24 mouse cellular contexts compared by ENCODE assay signal in genomic region chr1:157462336-157462735, GRCm38 (mm10). TPM values are rescaled to one million over a fixed set of nuclear protein-coding genes. Genes with fewer than 3 reads are reported as not detected.
DNase-seq lines count a peak whose midpoint lies in the region; ATAC-seq lines count a peak whose summit lies in the region.
"Had no signal": no experiment of that assay in that cellular context is flagged by ENCODE, and none has a peak within 500 bp of the region (broad histone marks: within the 10 kb centered on the region; RNA-seq: fewer than 3 reads in every experiment).

No protein-coding gene starts in this region.

- H3K4me3 ChIP-seq in embryonic facial prominence, embryonic 10.5 days, result no peak overlapping the region
- no peak overlapping the region for H3K4me3 ChIP-seq in embryonic facial prominence, embryonic 15.5 days (replicated peaks)
- H3K4me3 ChIP-seq in stomach, embryonic 16.5 days (replicated peaks; ENCODE audit: low read length), result no peak overlapping the region
- H3K4me3 ChIP-seq: embryonic facial prominence, embryonic 13.5 days; erythroblast, embryonic 14.5 days; forebrain, embryonic 10.5 days; forebrain, embryonic 12.5 days had no signal

- peaks cover 17% of the 10 kb centered on the region for H3K4me1 ChIP-seq in embryonic facial prominence, embryonic 10.5 days
- H3K4me1 ChIP-seq in embryonic facial prominence, embryonic 15.5 days, result peaks cover 4% of the 10 kb centered on the region; the same call in 1 of the 2 replicates
- H3K4me1 ChIP-seq in stomach, embryonic 16.5 days (ENCODE audit: control insufficient read depth, insufficient read depth, low read length), result 0 out of 2 replicates have a peak, but pooled peaks cover 6% of the 10 kb centered on the region

- no peaks in the 10 kb centered on the region for H3K36me3 ChIP-seq in embryonic facial prominence, embryonic 10.5 days (replicated peaks)
- H3K36me3 ChIP-seq in embryonic facial prominence, embryonic 15.5 days, result no peaks in the 10 kb centered on the region
- no peaks in the 10 kb centered on the region for H3K36me3 ChIP-seq in stomach, embryonic 16.5 days (ENCODE audit: control insufficient read depth, insufficient read depth, low read length)
- H3K36me3 ChIP-seq: embryonic facial prominence, embryonic 13.5 days; forebrain, embryonic 10.5 days; forebrain, embryonic 12.5 days had no signal

- H3K27ac ChIP-seq in embryonic facial prominence, embryonic 10.5 days (replicated peaks), result no peak overlapping the region
- H3K27ac ChIP-seq in embryonic facial prominence, embryonic 15.5 days (replicated peaks), result no peak overlapping the region
- peak overlapping the region; percentile 52 for H3K27ac ChIP-seq in stomach, embryonic 16.5 days (ENCODE audit: low read length)
- H3K27ac ChIP-seq: embryonic facial prominence, embryonic 13.5 days; forebrain, embryonic 10.5 days; forebrain, embryonic 12.5 days had no signal

- no peaks in the 10 kb centered on the region for H3K27me3 ChIP-seq in embryonic facial prominence, embryonic 10.5 days (replicated peaks; ENCODE audit: low read depth, poor library complexity, severe bottlenecking)
- no peaks in the 10 kb centered on the region for H3K27me3 ChIP-seq in embryonic facial prominence, embryonic 15.5 days
- no peaks in the 10 kb centered on the region for H3K27me3 ChIP-seq in stomach, embryonic 16.5 days (ENCODE audit: control insufficient read depth, insufficient read depth, low read length)
- H3K27me3 ChIP-seq: embryonic facial prominence, embryonic 13.5 days; Patski had no signal

- H3K9ac ChIP-seq in embryonic facial prominence, embryonic 15.5 days, result no peak overlapping the region
- no peak overlapping the region for H3K9ac ChIP-seq in stomach, embryonic 16.5 days (ENCODE audit: low read length)
- H3K9ac ChIP-seq: embryonic facial prominence, embryonic 13.5 days; forebrain, embryonic 12.5 days; forebrain, postnatal 0 days had no signal

- no peaks in the 10 kb centered on the region for H3K9me3 ChIP-seq in embryonic facial prominence, embryonic 10.5 days
- no peaks in the 10 kb centered on the region for H3K9me3 ChIP-seq in embryonic facial prominence, embryonic 15.5 days (replicated peaks)
- no peaks in the 10 kb centered on the region for H3K9me3 ChIP-seq in stomach, embryonic 16.5 days (replicated peaks; ENCODE audit: control insufficient read depth, low read length)
- H3K9me3 ChIP-seq: embryonic facial prominence, embryonic 13.5 days; forebrain, embryonic 10.5 days; forebrain, embryonic 12.5 days had no signal

- H3K4me2 ChIP-seq in embryonic facial prominence, embryonic 15.5 days (replicated peaks), result no peak overlapping the region
- H3K4me2 ChIP-seq in stomach, embryonic 16.5 days (ENCODE audit: low read depth, low read length), result no peak overlapping the region
- H3K4me2 ChIP-seq: embryonic facial prominence, embryonic 13.5 days; forebrain, embryonic 12.5 days had no signal

- peak; percentile 84 for DNase-seq in MN1 (ENCODE audit: low spot score)
- DNase-seq in embryonic facial prominence, embryonic 10.5 days (ENCODE audit: low spot score), result peak; percentile 30
- DNase-seq in thymus, postnatal 0 days (ENCODE audit: low spot score), result no peak
- DNase-seq in layer of hippocampus, postnatal 10 days (ENCODE audit: low spot score in 2 of 2), result no peak
- DNase-seq in right cerebral cortex, postnatal 36 days (ENCODE audit: low spot score in 2 of 2), result no peak
- no peak for DNase-seq in urinary bladder, postnatal 36 days (ENCODE audit: low spot score in 2 of 2)
- DNase-seq: adrenal gland, adult 8-10 months; adrenal gland, postnatal 14 days; adrenal gland, postnatal 36 days; cerebellum, adult 11-12 months; cerebellum, adult 2 months; cerebellum, adult 9-10 months; cerebellum, postnatal 10 days; cerebellum, postnatal 25 days; forebrain, postnatal 0 days had no signal

- 61% methylated on average over 3 of the region's 3 CpGs for WGBS in embryonic facial prominence, embryonic 10.5 days
- 53% methylated on average over 3 of the region's 3 CpGs for WGBS in embryonic facial prominence, embryonic 15.5 days
- WGBS in stomach, embryonic 16.5 days, result 40% methylated on average over 3 of the region's 3 CpGs

- peak; percentile 58; the same call in 1 of the 2 replicates for ATAC-seq in embryonic facial prominence, embryonic 15.5 days (ENCODE audit: insufficient number of reproducible peaks, low FRiP score, low TSS enrichment, low read depth)
- ATAC-seq in stomach, embryonic 16.5 days (ENCODE audit: insufficient read depth, low FRiP score), result peak; percentile 24; the same call in 1 of the 2 replicates
- ATAC-seq: activated CD4-positive, CD25-positive, alpha-beta regulatory T cell, adult 4 months; forebrain, embryonic 14.5 days; forebrain, postnatal 0 days; Patski had no signal

RNA-seq across cellular contexts. Expression of gene Cryzl2, which starts 4.0 kb away (rescaled TPM):
- 5.4 and 8.1 TPM in 2 replicates for polyA plus RNA-seq in embryonic facial prominence, embryonic 10.5 days (2016; fragmentation: Nextera tagmentation; extraction: Ambion mirVana)
- polyA plus RNA-seq in embryonic facial prominence, embryonic 15.5 days (2015; fragmentation: Nextera tagmentation; extraction: Ambion mirVana), result 14.1 and 14.2 TPM in 2 replicates
- 13.0 and 13.2 TPM in 2 replicates for polyA plus RNA-seq in stomach, embryonic 16.5 days (2015; fragmentation: Nextera tagmentation; extraction: Ambion mirVana)
- polyA plus RNA-seq in thymus, postnatal 0 days (2015; fragmentation: Nextera tagmentation; extraction: Ambion mirVana), result 10.1 and 10.5 TPM in 2 replicates
- 1 to 10 TPM; 5.0 to 5.5 TPM for total RNA-seq in layer of hippocampus, postnatal 10 days (2021)
- polyA plus RNA-seq: Patski had no signal

RNA-seq across cellular contexts. Expression of gene Sec16b, which starts 44.2 kb away (rescaled TPM):
- polyA plus RNA-seq in embryonic facial prominence, embryonic 10.5 days (2016; fragmentation: Nextera tagmentation; extraction: Ambion mirVana), result 0.67 and 0.82 TPM in 2 replicates
- polyA plus RNA-seq in embryonic facial prominence, embryonic 15.5 days (2015; fragmentation: Nextera tagmentation; extraction: Ambion mirVana), result 5.0 and 5.2 TPM in 2 replicates
- polyA plus RNA-seq in stomach, embryonic 16.5 days (2015; fragmentation: Nextera tagmentation; extraction: Ambion mirVana), result 10.6 and 11.0 TPM in 2 replicates
- polyA plus RNA-seq in thymus, postnatal 0 days (2015; fragmentation: Nextera tagmentation; extraction: Ambion mirVana), result 0.29 and 0.44 TPM in 2 replicates
- total RNA-seq in layer of hippocampus, postnatal 10 days (2021), result under 1 TPM; 0.27 to 0.53 TPM
- polyA plus RNA-seq: erythroblast, embryonic 14.5 days had no signal

RNA-seq across cellular contexts. Expression of gene Rasal2, which starts 49.9 kb away (rescaled TPM):
- polyA plus RNA-seq in embryonic facial prominence, embryonic 10.5 days (2016; fragmentation: Nextera tagmentation; extraction: Ambion mirVana), result 8.0 and 9.0 TPM in 2 replicates
- polyA plus RNA-seq in embryonic facial prominence, embryonic 15.5 days (2015; fragmentation: Nextera tagmentation; extraction: Ambion mirVana), result 16.8 and 17.1 TPM in 2 replicates
- 8.8 and 9.7 TPM in 2 replicates for polyA plus RNA-seq in stomach, embryonic 16.5 days (2015; fragmentation: Nextera tagmentation; extraction: Ambion mirVana)
- 2.4 and 3.9 TPM in 2 replicates for polyA plus RNA-seq in thymus, postnatal 0 days (2015; fragmentation: Nextera tagmentation; extraction: Ambion mirVana)
- total RNA-seq in layer of hippocampus, postnatal 10 days (2021), result 10 to 100 TPM; 45.4 to 48.3 TPM
- polyA plus RNA-seq: erythroblast, embryonic 14.5 days had no signal

Comparison
In these comparisons a context has a peak if more than half of its experiments do, and no peak if none do; other contexts are left out.
1. DNase-seq: peak in MN1 (single experiment) and embryonic facial prominence, embryonic 10.5 days (single experiment); none in thymus, postnatal 0 days (single experiment), layer of hippocampus, postnatal 10 days (0 of 2), right cerebral cortex, postnatal 36 days (0 of 2) and urinary bladder, postnatal 36 days (0 of 2).